Mouse (Mus musculus) embryonic facial prominence, embryonic 11.5 days (tissue): ENCODE results near the gene Fgfrl1. TPM values are rescaled to one million over a fixed set of nuclear protein-coding genes. Genes with fewer than 3 reads are reported as not detected.
"Not testable (repeated sequence)": the region's sequence is repeated elsewhere in the genome, so short reads cannot be mapped to it uniquely, and the experiment has no call there.

Experiments
- ATAC-seq: fragments of 200-750 bp; cut with Nextera tagmentation; replicated peaks from 2 replicates; pipeline ENCODE4 v1.8.0; 2017; ENCODE audit warnings: low read depth; ENCODE audit not compliant: insufficient number of reproducible peaks, low FRiP score, low TSS enrichment
- DNase-seq: peaks from one replicate; pipeline ENCODE4 v3.0.0-alpha.2; 2015; ENCODE audit warnings: low spot score
- H3K27ac ChIP-seq: fragments of 300-500 bp; sonication (generic); replicated peaks from 2 replicates; pipeline ENCODE4 v1.5.1; 2014; ENCODE audit warnings: mild to moderate bottlenecking, low read depth, low read length, control low read depth
- H3K27me3 ChIP-seq: fragments of 300-500 bp; sonication (generic); 2 replicates; pipeline ENCODE4 v1.6.1; 2014; ENCODE audit warnings: mild to moderate bottlenecking, low read length, moderate library complexity, mixed read lengths; ENCODE audit not compliant: control insufficient read depth, insufficient read depth
- H3K36me3 ChIP-seq: fragments of 300-500 bp; sonication (generic); replicated peaks from 2 replicates; pipeline ENCODE4 v1.6.1; 2014; ENCODE audit warnings: low read depth, mild to moderate bottlenecking, low read length, moderate library complexity, mixed read lengths; ENCODE audit not compliant: control insufficient read depth, insufficient read depth
- H3K4me1 ChIP-seq: fragments of 300-500 bp; sonication (generic); 2 replicates; pipeline ENCODE4 v1.6.1; 2014; ENCODE audit warnings: low read length, mixed read lengths; ENCODE audit not compliant: control insufficient read depth, insufficient read depth
- H3K4me2 ChIP-seq: fragments of 300-500 bp; sonication (generic); 2 replicates; pipeline ENCODE4 v1.6.1; 2014; ENCODE audit warnings: low read depth, mild to moderate bottlenecking, control low read depth, low read length, moderate library complexity
- H3K4me3 ChIP-seq: fragments of 300-500 bp; sonication (generic); 2 replicates; pipeline ENCODE4 v1.5.1; 2014; ENCODE audit warnings: low read depth, low read length, control low read depth
- H3K9ac ChIP-seq: fragments of 300-500 bp; sonication (generic); replicated peaks from 2 replicates; pipeline ENCODE4 v1.6.1; 2014; ENCODE audit warnings: mild to moderate bottlenecking, control low read depth, low read length
- H3K9me3 ChIP-seq: fragments of 300-500 bp; sonication (generic); replicated peaks from 2 replicates; pipeline ENCODE4 v1.6.1; 2016; ENCODE audit warnings: mild to moderate bottlenecking, low read length, inconsistent platforms, mixed read lengths; ENCODE audit not compliant: control insufficient read depth
- WGBS: fragments of 180-500 bp; shearing (Covaris S2); extraction: QIAGEN DNeasy Blood & Tissue Kit; methylation state at CpG from one replicate; pipeline ENCODE4 v1.1.7; 2014; 5-methylcytosine and 5-hydroxymethylcytosine counted together
- polyA plus RNA-seq: library from polyadenylated mRNA; unstranded; fragments of >200 nt; fragmentation: Nextera tagmentation; extraction: Ambion mirVana; gene quantifications from 2 replicates; pipeline ENCODE4 v1.2.1, GENCODE M21; 2014

The Fgfrl1 gene
- polyA plus RNA-seq, 1 experiment from 2014 or later: 21.4 TPM

GRCm38 (mm10) chr5:108751258-108751657 lies 59.1 kb downstream of the Fgfrl1 start:
- H3K9me3 ChIP-seq, ATAC-seq, H3K4me2 ChIP-seq, H3K9ac ChIP-seq, H3K36me3 ChIP-seq, DNase-seq, H3K4me1 ChIP-seq, H3K4me3 ChIP-seq, H3K27me3 ChIP-seq, H3K27ac ChIP-seq: not testable (repeated sequence)
- 85% methylated on average over 4 of the region's 4 CpGs for WGBS

Other genes with a start within 250 kb of the Fgfrl1 start
- 0.11 and 0.15 TPM in 2 replicates for gene Mfsd7a, start 243.5 kb upstream of the Fgfrl1 start, polyA plus RNA-seq
- 27.8 and 31.0 TPM in 2 replicates for gene Pcgf3, start 231.2 kb upstream of the Fgfrl1 start, polyA plus RNA-seq
- gene Cplx1, start 142.4 kb upstream of the Fgfrl1 start, polyA plus RNA-seq: 3.5 and 4.6 TPM in 2 replicates
- 45.5 and 46.7 TPM in 2 replicates for gene Gak, start 62.6 kb upstream of the Fgfrl1 start, polyA plus RNA-seq
- gene Tmem175, start 62.6 kb upstream of the Fgfrl1 start, polyA plus RNA-seq: 21.0 and 21.9 TPM in 2 replicates
- 9.6 and 10.4 TPM in 2 replicates for gene Idua, start 32.1 kb upstream of the Fgfrl1 start, polyA plus RNA-seq
- 7.1 and 7.4 TPM in 2 replicates for gene Dgkq, start 22.7 kb upstream of the Fgfrl1 start, polyA plus RNA-seq
- 0.38 and 0.71 TPM in 2 replicates for gene Slc26a1, start 16.8 kb upstream of the Fgfrl1 start, polyA plus RNA-seq
- 0.69 and 0.88 TPM in 2 replicates for gene Rnf212, start 82.6 kb downstream of the Fgfrl1 start, polyA plus RNA-seq
- gene Tmed11, start 103.0 kb downstream of the Fgfrl1 start, polyA plus RNA-seq: not detected in 2 replicates
- gene Vmn2r8, start 116.5 kb downstream of the Fgfrl1 start, polyA plus RNA-seq: not detected in 2 replicates
- not detected in 2 replicates for gene Vmn2r9, start 160.2 kb downstream of the Fgfrl1 start, polyA plus RNA-seq